Mouse (Mus musculus) CH12.LX (cell line): Measurements from ENCODE around the gene Gm13272.
"Not testable (repeated sequence)": the region's sequence is repeated elsewhere in the genome, so short reads cannot be mapped to it uniquely, and the experiment has no call there.

Experiments used
- BHLHE40 ChIP-seq: IDR thresholded peaks from 2 replicates; pipeline ENCODE4 v1.6.1; 2011; ENCODE audit warnings: mild to moderate bottlenecking, low read depth, low read length, improper control_type of control experiment
- CHD1 ChIP-seq: IDR thresholded peaks from 2 replicates; pipeline ENCODE4 v1.6.1; 2012; ENCODE audit warnings: low read depth, low read length, improper control_type of control experiment, inconsistent platforms
- CTCF ChIP-seq, 2 experiments: IDR thresholded peaks in 1 of 2; conservative IDR thresholded peaks in 1 of 2; 2 replicates each; pipeline ENCODE4 v1.5.1; 2011 to 2012; ENCODE audit warnings: low read depth in 2 of 2, low read length in 2 of 2, improper control_type of control experiment in 1 of 2, inconsistent platforms in 1 of 2, mild to moderate bottlenecking in 1 of 2, moderate library complexity in 1 of 2
- EP300 ChIP-seq: IDR thresholded peaks from 2 replicates; pipeline ENCODE4 v1.6.1; 2011; ENCODE audit warnings: low read length, improper control_type of control experiment
- POLR2A ChIP-seq: IDR thresholded peaks from 2 replicates; pipeline ENCODE4 v1.6.1; 2011; ENCODE audit warnings: low read depth, mild to moderate bottlenecking, improper control_type of control experiment, low read length
- TCF12 ChIP-seq: IDR thresholded peaks from 2 replicates; pipeline ENCODE4 v1.6.1; 2014; ENCODE audit warnings: low read depth, mild to moderate bottlenecking, inconsistent platforms, low read length, improper control_type of control experiment
- UBTF ChIP-seq: IDR thresholded peaks from 2 replicates; pipeline ENCODE4 v1.6.1; 2012; ENCODE audit warnings: low read depth, mild to moderate bottlenecking, inconsistent platforms, low read length, improper control_type of control experiment, moderate library complexity
- USF2 ChIP-seq: conservative IDR thresholded peaks from 2 replicates; pipeline ENCODE4 v1.6.1; 2011; ENCODE audit warnings: low read depth, low read length, improper control_type of control experiment

DNA sequence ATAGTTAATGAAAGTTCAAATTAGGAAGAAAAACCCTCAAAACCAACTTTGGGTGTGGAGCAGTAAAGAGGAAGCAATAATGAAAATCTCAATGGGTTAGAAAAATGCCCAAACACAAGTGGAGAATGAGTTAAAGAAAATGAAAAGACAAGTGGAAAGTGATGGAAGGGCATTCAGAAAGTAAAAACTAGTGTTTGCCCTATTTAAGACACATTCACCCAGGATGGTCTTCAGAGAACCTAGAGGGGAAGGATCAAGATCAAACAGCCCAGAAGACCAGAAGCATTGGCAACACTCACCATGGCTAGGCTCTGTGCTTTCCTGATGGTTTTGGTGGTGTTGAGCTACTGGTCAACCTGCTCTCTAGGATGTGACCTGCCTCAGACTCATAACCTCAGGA lies 47.5 kb downstream of the Gm13272 start, which contains the start of gene Ifna6:
- TF ChIP-seq EP300; CTCF (conservative IDR thresholded peaks at IDR 0.05 in 1 of 2, IDR thresholded peaks at IDR 0.05 in 1 of 2; ENCODE audit: low read depth in 2 of 2, low read length in 2 of 2); POLR2A; UBTF; BHLHE40; USF2; TCF12; CHD1: not testable (repeated sequence)
